ENCODE assay signal across 9 mouse cellular contexts in the genomic region with DNA sequence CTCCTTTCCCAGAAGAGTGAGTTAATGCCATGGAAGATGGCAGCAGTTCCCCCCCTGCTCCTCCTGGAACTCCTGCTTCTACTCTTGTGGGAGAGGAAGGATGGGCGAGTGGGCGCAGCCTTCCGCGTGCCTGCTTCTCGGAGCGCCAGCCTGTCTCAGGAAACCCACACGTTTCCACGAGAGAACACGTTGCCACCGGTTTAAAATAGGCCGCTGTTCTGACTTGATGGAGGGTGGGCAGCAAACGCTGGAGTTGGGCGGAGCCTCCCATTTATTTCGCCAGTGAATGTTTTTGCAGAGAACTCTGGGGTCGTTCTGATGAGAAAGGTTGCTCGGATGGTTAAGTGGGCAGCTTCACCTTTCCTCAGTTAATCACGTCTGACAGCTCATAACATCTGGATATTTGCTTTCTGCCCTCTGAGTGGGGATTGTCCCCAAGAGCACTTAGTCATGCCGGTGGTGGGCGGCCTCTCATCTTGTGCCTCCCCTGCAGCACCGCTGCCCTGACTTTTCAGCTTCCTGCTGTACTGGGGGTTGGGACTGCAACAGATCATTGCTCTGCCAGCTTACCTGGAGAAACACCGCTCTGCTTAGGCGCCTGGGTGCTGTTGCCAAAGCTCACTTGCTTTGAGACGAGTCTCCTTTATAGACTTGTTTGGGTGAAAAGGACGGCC. TPM values are rescaled to one million over a fixed set of nuclear protein-coding genes. Genes with fewer than 3 reads are reported as not detected.
A peak's percentile ranks its signal among the peaks of the same experiment; 100 is the strongest.
DNase-seq lines count a peak whose midpoint lies in the region; ATAC-seq lines count a peak whose summit lies in the region.
"Had no signal": no experiment of that assay in that cellular context is flagged by ENCODE, and none has a peak within 500 bp of the region (broad histone marks: within the 10 kb centered on the region; RNA-seq: fewer than 3 reads in every experiment).

No protein-coding gene starts in this region.

- no peaks in the 10 kb centered on the region for H3K36me3 ChIP-seq in heart, embryonic 12.5 days
- no peaks in the 10 kb centered on the region for H3K36me3 ChIP-seq in embryonic facial prominence, embryonic 13.5 days
- H3K36me3 ChIP-seq: hindbrain, embryonic 15.5 days had no signal

- WGBS in heart, embryonic 12.5 days, result 52% methylated on average over 24 of the region's 24 CpGs
- WGBS in embryonic facial prominence, embryonic 13.5 days, result 33% methylated on average over 24 of the region's 24 CpGs

- no peak for ATAC-seq in heart, embryonic 12.5 days (ENCODE audit: insufficient number of reproducible peaks, low FRiP score)
- ATAC-seq in embryonic facial prominence, embryonic 13.5 days (ENCODE audit: insufficient number of reproducible peaks, insufficient read depth, low FRiP score, low TSS enrichment, low read depth), result no peak

- no peak overlapping the region for H3K9ac ChIP-seq in heart, embryonic 12.5 days
- no peak overlapping the region for H3K9ac ChIP-seq in embryonic facial prominence, embryonic 13.5 days
- H3K9ac ChIP-seq: hindbrain, embryonic 15.5 days had no signal

- DNase-seq in heart, postnatal 10 days, result no peak
- DNase-seq in 3T3-L1 (ENCODE audit: low read depth, low spot score), result peak; percentile 3
- peak; percentile 81 to 89 for DNase-seq in left cerebral cortex, postnatal 36 days (ENCODE audit: low spot score in 2 of 2)
- no peak for DNase-seq in spleen, postnatal 4 days (ENCODE audit: low spot score in 2 of 2)
- no peak for DNase-seq in cerebellum, postnatal 4 days (ENCODE audit: low spot score in 2 of 2)
- DNase-seq in lung, postnatal 36 days, result no peak

- H3K27me3 ChIP-seq in heart, embryonic 12.5 days (replicated peaks), result no peaks in the 10 kb centered on the region
- H3K27me3 ChIP-seq in embryonic facial prominence, embryonic 13.5 days, result no peaks in the 10 kb centered on the region
- H3K27me3 ChIP-seq: hindbrain, embryonic 15.5 days had no signal

- H3K4me2 ChIP-seq in heart, embryonic 12.5 days, result peak overlapping the region; percentile 22
- peak overlapping the region; percentile 37 for H3K4me2 ChIP-seq in embryonic facial prominence, embryonic 13.5 days
- H3K4me2 ChIP-seq: hindbrain, embryonic 15.5 days had no signal

- intact Hi-C loops in heart, postnatal 10 days (cut with DNase I), result no loop called here
- intact Hi-C loops in left cerebral cortex, postnatal 36 days (cut with DNase I), result loop anchor here (2.0 to 5.0 kb wide), 2 partner anchors 57 to 104 kb away; partner anchors contain the start of gene Slit3

- H3K9me3 ChIP-seq in heart, embryonic 12.5 days (replicated peaks), result no peaks in the 10 kb centered on the region
- H3K9me3 ChIP-seq in embryonic facial prominence, embryonic 13.5 days, result no peaks in the 10 kb centered on the region
- H3K9me3 ChIP-seq: hindbrain, embryonic 15.5 days had no signal

- no peak overlapping the region for H3K27ac ChIP-seq in heart, embryonic 12.5 days (ENCODE audit: poor library complexity, severe bottlenecking)
- no peak overlapping the region for H3K27ac ChIP-seq in embryonic facial prominence, embryonic 13.5 days
- H3K27ac ChIP-seq: hindbrain, embryonic 15.5 days had no signal

- 0 out of 2 replicates have a peak, but pooled peaks cover 6% of the 10 kb centered on the region for H3K4me1 ChIP-seq in heart, embryonic 12.5 days (replicated peaks)
- peaks cover 28% of the 10 kb centered on the region for H3K4me1 ChIP-seq in embryonic facial prominence, embryonic 13.5 days
- H3K4me1 ChIP-seq: hindbrain, embryonic 15.5 days had no signal

- no peak overlapping the region for H3K4me3 ChIP-seq in heart, embryonic 12.5 days
- no peak overlapping the region for H3K4me3 ChIP-seq in embryonic facial prominence, embryonic 13.5 days
- H3K4me3 ChIP-seq: hindbrain, embryonic 15.5 days had no signal

RNA-seq across cellular contexts. Expression of gene Slit3, which starts 57.3 kb away (rescaled TPM):
- polyA plus RNA-seq in heart, embryonic 12.5 days (2016; fragmentation: Nextera tagmentation; extraction: Ambion mirVana), result 17.4 and 18.4 TPM in 2 replicates
- 10 to 100 TPM; 16.2 to 20.4 TPM for total RNA-seq in heart, postnatal 10 days (2021)
- 28.0 and 37.4 TPM in 2 replicates for polyA plus RNA-seq in embryonic facial prominence, embryonic 13.5 days (2015; fragmentation: Nextera tagmentation; extraction: Ambion mirVana)
- 10 to 100 TPM; 43.7 to 71.5 TPM for total RNA-seq in left cerebral cortex, postnatal 36 days (2021)

Comparison
In these comparisons a context has a peak if more than half of its experiments do, and no peak if none do; other contexts are left out.
1. DNase-seq: peak in 3T3-L1 (single experiment) and left cerebral cortex, postnatal 36 days (2 of 2); none in heart, postnatal 10 days (0 of 2), spleen, postnatal 4 days (0 of 2), cerebellum, postnatal 4 days (0 of 2) and lung, postnatal 36 days (single experiment).